Mouse (Mus musculus): ENCODE data around the gene Amph. TPM values are rescaled to one million over a fixed set of nuclear protein-coding genes. Genes with fewer than 3 reads are reported as not detected.

Gene Amph
- total and polyA plus RNA-seq, 3 experiments = 0.08 to 2.4 (median 1.1) TPM

DNA sequence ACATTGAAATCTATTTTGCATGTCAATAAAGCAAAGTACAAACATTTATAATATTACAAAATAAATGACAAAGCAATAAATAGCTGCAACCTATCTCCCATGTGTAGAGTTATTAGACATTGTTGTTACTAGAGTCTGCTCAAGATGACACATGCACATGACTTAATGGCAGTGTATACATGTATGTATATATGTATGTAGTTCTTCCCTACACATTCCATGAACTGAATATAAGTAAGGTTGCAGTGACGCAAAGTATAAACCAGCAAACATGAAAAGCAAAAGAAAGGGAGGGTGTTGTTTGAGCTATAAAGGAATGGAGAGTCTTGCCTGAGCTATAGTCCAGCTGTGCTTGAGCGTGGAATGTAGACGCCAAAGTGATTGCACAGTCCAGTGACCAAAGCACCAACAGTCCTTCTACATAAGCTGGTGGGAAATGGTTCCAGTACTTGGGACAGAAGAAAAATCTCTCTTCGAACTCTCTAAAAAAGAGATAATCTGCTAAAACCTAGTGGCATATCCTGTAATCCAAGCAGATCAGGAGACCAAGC, 66.9 kb downstream of the Amph start:
- TF ChIP-seq CTCF (IDR thresholded peaks at IDR 0.05; ENCODE audit: low read depth, low read length) (no peak), GATA2 (IDR thresholded peaks at IDR 0.05; ENCODE audit: borderline replicate concordance, low read depth, low read length) (no peak), POLR2AphosphoS5 (IDR thresholded peaks at IDR 0.05; ENCODE audit: insufficient replicate concordance, low read depth, low read length) (no peak), GATA1 (IDR thresholded peaks at IDR 0.05; ENCODE audit: borderline replicate concordance, low read length) (no peak), TAL1 (conservative IDR thresholded peaks at IDR 0.05; ENCODE audit: low read depth, low read length) (no peak)
- Histone ChIP-seq H3K27me3 (ENCODE audit: insufficient read depth, low read length) (peaks cover 2% of the 10 kb centered on the region; the same call in 1 of the 2 replicates), H3K9me3 (replicated peaks) (no peaks in the 10 kb centered on the region), H3K36me3 (replicated peaks) (no peaks in the 10 kb centered on the region), H3K4me1 (ENCODE audit: insufficient read depth, low read depth, low read length) (no peaks in the 10 kb centered on the region), H3K4me3 (ENCODE audit: low read depth, low read length) (no peak overlapping the region)
- no peak for ATAC-seq (ENCODE audit: extremely low read depth, insufficient number of reproducible peaks, low FRiP score, poor library complexity, severe bottlenecking)
- DNase-seq (ENCODE audit: low spot score) = no peak

DNA sequence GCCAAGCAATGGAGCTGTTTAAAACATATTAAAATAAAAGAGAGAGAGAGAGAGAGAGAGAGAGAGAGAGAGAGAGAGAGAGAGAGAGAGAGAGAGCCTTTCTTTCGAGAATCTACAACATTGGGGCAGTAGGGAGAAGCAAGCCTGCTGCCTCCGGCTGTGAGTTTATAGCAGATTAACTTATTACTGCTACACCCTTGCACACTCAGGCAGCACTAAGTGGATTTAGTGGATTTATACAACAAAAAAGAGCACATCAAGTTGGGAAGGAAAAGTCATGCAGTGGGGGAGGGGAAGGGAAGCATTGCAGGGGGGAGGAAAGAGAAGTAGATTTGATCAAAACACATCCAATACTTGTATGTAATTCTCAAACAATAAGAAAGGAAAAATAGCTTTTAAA, 73.5 kb downstream of the Amph start:
- Histone ChIP-seq H3K4me3 (ENCODE audit: low read depth, low read length) (no peak overlapping the region), H3K36me3 (replicated peaks) (no peaks in the 10 kb centered on the region), H3K9me3 (replicated peaks) (no peaks in the 10 kb centered on the region), H3K4me1 (ENCODE audit: insufficient read depth, low read depth, low read length) (no peaks in the 10 kb centered on the region), H3K27me3 (ENCODE audit: insufficient read depth, low read length) (no peaks in the 10 kb centered on the region; the same call in 1 of the 2 replicates)
- TF ChIP-seq CTCF (IDR thresholded peaks at IDR 0.05; ENCODE audit: low read depth, low read length) = no peak
- TF ChIP-seq POLR2AphosphoS5 (IDR thresholded peaks at IDR 0.05; ENCODE audit: insufficient replicate concordance, low read depth, low read length) = no peak
- no peak for TF ChIP-seq GATA2 (IDR thresholded peaks at IDR 0.05; ENCODE audit: borderline replicate concordance, low read depth, low read length)
- no peak for TF ChIP-seq TAL1 (conservative IDR thresholded peaks at IDR 0.05; ENCODE audit: low read depth, low read length)
- no peak for TF ChIP-seq GATA1 (IDR thresholded peaks at IDR 0.05; ENCODE audit: borderline replicate concordance, low read length)
- no peak for ATAC-seq (ENCODE audit: extremely low read depth, insufficient number of reproducible peaks, low FRiP score, poor library complexity, severe bottlenecking)
- no peak for DNase-seq (ENCODE audit: low spot score)

DNA sequence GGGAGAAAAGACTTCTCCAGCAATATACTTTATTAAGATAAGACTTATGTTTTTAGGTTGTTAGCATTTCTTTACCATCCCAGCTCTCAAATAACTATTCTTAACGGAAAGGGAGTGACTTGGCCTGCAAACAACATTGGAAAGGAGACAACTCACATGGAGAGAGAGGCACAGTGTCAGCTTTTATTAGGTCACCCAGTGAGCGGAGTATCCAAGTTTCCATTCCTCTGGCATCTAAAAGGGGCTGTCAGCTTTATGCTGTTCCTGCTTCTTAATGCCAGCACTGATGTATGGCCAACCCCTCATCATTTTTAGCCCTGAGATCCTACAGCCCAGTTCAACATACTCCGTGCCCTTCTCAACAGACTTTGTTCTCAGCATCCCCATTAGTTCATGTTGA, 74.3 kb downstream of the Amph start:
- TF ChIP-seq POLR2AphosphoS5 (IDR thresholded peaks at IDR 0.05; ENCODE audit: insufficient replicate concordance, low read depth, low read length) (no peak), GATA2 (IDR thresholded peaks at IDR 0.05; ENCODE audit: borderline replicate concordance, low read depth, low read length) (no peak), GATA1 (IDR thresholded peaks at IDR 0.05; ENCODE audit: borderline replicate concordance, low read length) (no peak), TAL1 (conservative IDR thresholded peaks at IDR 0.05; ENCODE audit: low read depth, low read length) (no peak), CTCF (IDR thresholded peaks at IDR 0.05; ENCODE audit: low read depth, low read length) (no peak)

DNA sequence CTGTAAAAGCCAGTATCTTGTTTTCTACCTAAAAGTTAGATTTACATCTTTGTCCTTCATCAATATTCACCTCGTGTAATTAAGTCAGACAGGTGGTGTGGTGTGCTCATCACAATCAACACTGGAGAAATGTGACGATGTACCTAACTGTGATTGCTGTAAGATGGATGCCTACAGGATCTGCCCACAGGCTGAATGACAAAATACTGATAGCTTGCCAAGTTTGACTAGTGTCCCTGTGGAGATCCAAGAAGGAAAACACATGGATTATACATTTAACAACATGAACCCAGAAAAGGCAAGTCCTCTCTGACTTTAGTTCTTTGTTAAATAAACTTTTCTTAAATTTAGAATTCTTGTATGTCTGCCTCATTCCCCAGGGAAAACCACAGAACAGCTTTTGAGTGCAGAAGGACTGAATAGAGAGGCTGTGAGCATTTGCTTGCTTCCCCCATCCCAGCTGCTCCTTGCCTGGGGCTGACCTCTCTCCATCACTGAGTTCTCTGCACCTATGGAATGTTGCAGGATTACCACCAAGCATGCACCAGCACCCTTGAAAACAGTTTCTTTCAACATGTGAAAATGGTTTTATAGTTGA, 77.2 kb downstream of the Amph start:
- no peaks in the 10 kb centered on the region for H3K36me3 ChIP-seq (replicated peaks)
- ATAC-seq (ENCODE audit: extremely low read depth, insufficient number of reproducible peaks, low FRiP score, poor library complexity, severe bottlenecking) = no peak
- TF ChIP-seq GATA1 (IDR thresholded peaks at IDR 0.05; ENCODE audit: borderline replicate concordance, low read length) (no peak), POLR2AphosphoS5 (IDR thresholded peaks at IDR 0.05; ENCODE audit: insufficient replicate concordance, low read depth, low read length) (no peak), TAL1 (conservative IDR thresholded peaks at IDR 0.05; ENCODE audit: low read depth, low read length) (no peak), GATA2 (IDR thresholded peaks at IDR 0.05; ENCODE audit: borderline replicate concordance, low read depth, low read length) (no peak), CTCF (IDR thresholded peaks at IDR 0.05; ENCODE audit: low read depth, low read length) (no peak)

More for the DNA sequence above, 74.3 kb downstream of the Amph start:
- DNase-seq (ENCODE audit: low spot score) (no peak), ATAC-seq (ENCODE audit: extremely low read depth, insufficient number of reproducible peaks, low FRiP score, poor library complexity, severe bottlenecking) (no peak)
- no peaks in the 10 kb centered on the region for H3K9me3 ChIP-seq (replicated peaks)
- H3K4me1 ChIP-seq (ENCODE audit: insufficient read depth, low read depth, low read length) = no peaks in the 10 kb centered on the region
- H3K4me3 ChIP-seq (ENCODE audit: low read depth, low read length) = no peak overlapping the region
- no peaks in the 10 kb centered on the region for H3K36me3 ChIP-seq (replicated peaks)
- no peaks in the 10 kb centered on the region; the same call in 1 of the 2 replicates for H3K27me3 ChIP-seq (ENCODE audit: insufficient read depth, low read length)

DNA sequence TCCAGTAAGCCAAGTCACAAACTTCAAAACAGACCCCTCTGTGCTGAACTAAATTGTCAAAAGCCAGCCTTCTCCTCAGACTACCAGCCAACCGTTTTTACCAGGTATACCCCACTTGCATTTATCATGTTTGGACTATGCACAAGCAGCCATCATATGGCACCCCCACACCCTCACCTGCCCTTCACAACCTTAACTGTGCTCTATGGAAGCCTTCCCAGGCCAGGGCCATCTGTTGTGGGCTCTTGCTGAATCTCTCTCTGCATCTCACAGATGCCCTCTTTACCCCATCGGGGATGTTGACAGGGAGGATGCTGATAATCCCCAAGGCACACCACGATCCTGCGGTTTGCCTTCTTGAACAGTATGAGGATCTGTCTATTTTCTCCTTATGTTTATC, 77.9 kb downstream of the Amph start:
- ATAC-seq (ENCODE audit: extremely low read depth, insufficient number of reproducible peaks, low FRiP score, poor library complexity, severe bottlenecking) (no peak), DNase-seq (ENCODE audit: low spot score) (no peak)
- TF ChIP-seq POLR2AphosphoS5 (IDR thresholded peaks at IDR 0.05; ENCODE audit: insufficient replicate concordance, low read depth, low read length) (no peak), TAL1 (conservative IDR thresholded peaks at IDR 0.05; ENCODE audit: low read depth, low read length) (no peak), GATA1 (IDR thresholded peaks at IDR 0.05; ENCODE audit: borderline replicate concordance, low read length) (no peak), CTCF (IDR thresholded peaks at IDR 0.05; ENCODE audit: low read depth, low read length) (no peak), GATA2 (IDR thresholded peaks at IDR 0.05; ENCODE audit: borderline replicate concordance, low read depth, low read length) (no peak)
- no peaks in the 10 kb centered on the region for H3K36me3 ChIP-seq (replicated peaks)
- peaks cover 5% of the 10 kb centered on the region for H3K27me3 ChIP-seq (ENCODE audit: insufficient read depth, low read length)
- H3K4me1 ChIP-seq (ENCODE audit: insufficient read depth, low read depth, low read length) = no peaks in the 10 kb centered on the region
- H3K9me3 ChIP-seq (replicated peaks) = no peaks in the 10 kb centered on the region
- no peak overlapping the region for H3K4me3 ChIP-seq (ENCODE audit: low read depth, low read length)

More for the DNA sequence above, 77.2 kb downstream of the Amph start:
- Histone ChIP-seq H3K9me3 (replicated peaks) (no peaks in the 10 kb centered on the region), H3K4me3 (ENCODE audit: low read depth, low read length) (no peak overlapping the region), H3K27me3 (ENCODE audit: insufficient read depth, low read length) (peaks cover 5% of the 10 kb centered on the region), H3K4me1 (ENCODE audit: insufficient read depth, low read depth, low read length) (no peaks in the 10 kb centered on the region)
- no peak for DNase-seq (ENCODE audit: low spot score)

DNA sequence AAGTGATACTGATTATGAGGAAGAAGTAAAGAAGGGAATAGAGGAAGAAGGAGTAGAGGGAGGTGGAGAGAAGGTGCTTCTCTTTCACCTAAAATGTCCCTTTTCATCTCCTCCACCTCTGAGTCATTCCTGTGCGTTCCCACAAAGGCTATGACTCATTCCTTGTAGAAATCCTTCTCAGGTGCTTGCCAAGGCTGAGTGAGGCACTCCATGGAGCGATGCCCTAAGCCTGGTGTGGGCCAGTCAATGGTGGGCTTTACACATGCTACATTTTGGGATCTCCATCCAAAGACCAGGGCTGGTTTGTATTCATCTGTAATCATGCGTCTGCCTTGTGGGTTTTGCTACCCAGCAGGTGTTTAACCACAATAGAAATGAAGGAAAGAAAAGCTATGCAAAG, 78.9 kb downstream of the Amph start:
- no peak for ATAC-seq (ENCODE audit: extremely low read depth, insufficient number of reproducible peaks, low FRiP score, poor library complexity, severe bottlenecking)
- no peaks in the 10 kb centered on the region for H3K4me1 ChIP-seq (ENCODE audit: insufficient read depth, low read depth, low read length)
- peaks cover 8% of the 10 kb centered on the region for H3K27me3 ChIP-seq (ENCODE audit: insufficient read depth, low read length)
- H3K36me3 ChIP-seq (replicated peaks) = no peaks in the 10 kb centered on the region
- no peak overlapping the region for H3K4me3 ChIP-seq (ENCODE audit: low read depth, low read length)
- no peaks in the 10 kb centered on the region for H3K9me3 ChIP-seq (replicated peaks)
- DNase-seq (ENCODE audit: low spot score) = no peak
- TF ChIP-seq TAL1 (conservative IDR thresholded peaks at IDR 0.05; ENCODE audit: low read depth, low read length) (no peak), POLR2AphosphoS5 (IDR thresholded peaks at IDR 0.05; ENCODE audit: insufficient replicate concordance, low read depth, low read length) (no peak), GATA1 (IDR thresholded peaks at IDR 0.05; ENCODE audit: borderline replicate concordance, low read length) (no peak), GATA2 (IDR thresholded peaks at IDR 0.05; ENCODE audit: borderline replicate concordance, low read depth, low read length) (no peak), CTCF (IDR thresholded peaks at IDR 0.05; ENCODE audit: low read depth, low read length) (no peak)

Data from G1E (cell line).